Mouse (Mus musculus) MEL (cell line): Measurements from ENCODE around the gene Rabep2. TPM values are rescaled to one million over a fixed set of nuclear protein-coding genes. Genes with fewer than 3 reads are reported as not detected.

Source experiments
- DNase-seq: peaks from one replicate; pipeline ENCODE4 v3.0.0; 2011; ENCODE audit warnings: low read depth, low spot score
- H3K27ac ChIP-seq: 2 replicates; pipeline ENCODE4 v1.5.1; 2012; ENCODE audit warnings: low read depth, mild to moderate bottlenecking, control low read depth, low read length, moderate library complexity; ENCODE audit not compliant: control insufficient read depth
- H3K27me3 ChIP-seq, 2 experiments: fragments of 150-350 bp in 1 of 2; sonication (generic) in 1 of 2; 2 replicates each; pipeline ENCODE4 v1.6.1; 2012; ENCODE audit warnings: low read length in 2 of 2, mild to moderate bottlenecking in 2 of 2, improper control_type of control experiment in 1 of 2, moderate library complexity in 1 of 2; ENCODE audit not compliant: insufficient read depth in 2 of 2, control insufficient read depth in 1 of 2
- H3K36me3 ChIP-seq, 2 experiments: 2 replicates each; pipeline ENCODE4 v1.6.1; 2012 to 2014; ENCODE audit warnings: low read length in 2 of 2, improper control_type of control experiment in 1 of 2, inconsistent platforms in 1 of 2, mild to moderate bottlenecking in 1 of 2; ENCODE audit not compliant: insufficient read depth in 2 of 2, control insufficient read depth in 1 of 2
- H3K4me1 ChIP-seq, 2 experiments: fragments of 150-350 bp in 1 of 2; sonication (generic) in 1 of 2; 2 replicates each; pipeline ENCODE4 v1.6.1; 2012; ENCODE audit warnings: low read length in 2 of 2, improper control_type of control experiment in 1 of 2, mild to moderate bottlenecking in 1 of 2; ENCODE audit not compliant: insufficient read depth in 2 of 2, control insufficient read depth in 1 of 2
- H3K4me3 ChIP-seq, 2 experiments: fragments of 150-350 bp in 1 of 2; sonication (generic) in 1 of 2; 2 replicates each; pipeline ENCODE4 v1.5.1; 2012; ENCODE audit warnings: low read depth in 2 of 2, low read length in 2 of 2, mild to moderate bottlenecking in 2 of 2, moderate library complexity in 2 of 2, control low read depth in 1 of 2, improper control_type of control experiment in 1 of 2; ENCODE audit not compliant: control insufficient read depth in 1 of 2, insufficient read depth in 1 of 2
- H3K79me2 ChIP-seq: 2 replicates; pipeline ENCODE4 v1.6.1; 2012; ENCODE audit warnings: mild to moderate bottlenecking, low read length, moderate library complexity; ENCODE audit not compliant: control insufficient read depth, poor library complexity, insufficient read depth
- H3K9ac ChIP-seq: 2 replicates; pipeline ENCODE4 v1.6.1; 2012; ENCODE audit warnings: low read depth, mild to moderate bottlenecking, control low read depth, low read length, moderate library complexity; ENCODE audit not compliant: control insufficient read depth, poor library complexity, severe bottlenecking
- H3K9me3 ChIP-seq: fragments of 150-350 bp; sonication (generic); replicated peaks from 2 replicates; pipeline ENCODE4 v1.6.1; 2012; ENCODE audit warnings: mild to moderate bottlenecking, low read length, improper control_type of control experiment, moderate library complexity; ENCODE audit not compliant: insufficient read depth
- BHLHE40 ChIP-seq: IDR thresholded peaks from 2 replicates; pipeline ENCODE4 v1.6.1; 2012; ENCODE audit warnings: low read depth, mild to moderate bottlenecking, inconsistent platforms, low read length, improper control_type of control experiment, borderline replicate concordance
- CHD1 ChIP-seq: IDR thresholded peaks from 2 replicates; pipeline ENCODE4 v1.6.1; 2012; ENCODE audit warnings: low read depth, mild to moderate bottlenecking, inconsistent platforms, low read length, improper control_type of control experiment
- EP300 ChIP-seq, 2 experiments: IDR thresholded peaks; 2 replicates each; pipeline ENCODE4 v1.6.1; 2011; ENCODE audit warnings: improper control_type of control experiment in 2 of 2, low read length in 2 of 2, low read depth in 1 of 2, mild to moderate bottlenecking in 1 of 2
- ETS1 ChIP-seq: IDR thresholded peaks from 2 replicates; pipeline ENCODE4 v1.6.1; 2012; ENCODE audit warnings: low read depth, mild to moderate bottlenecking, inconsistent platforms, low read length, improper control_type of control experiment, moderate library complexity
- GABPA ChIP-seq: IDR thresholded peaks from 2 replicates; pipeline ENCODE4 v1.6.1; 2012; ENCODE audit warnings: low read depth, mild to moderate bottlenecking, inconsistent platforms, low read length, improper control_type of control experiment, moderate library complexity
- GATA1 ChIP-seq: IDR thresholded peaks from 2 replicates; pipeline ENCODE4 v1.6.1; 2011; ENCODE audit warnings: low read depth, low read length, improper control_type of control experiment
- MAFK ChIP-seq: IDR thresholded peaks from 2 replicates; pipeline ENCODE4 v1.6.1; 2011; ENCODE audit warnings: low read depth, mild to moderate bottlenecking, low read length, improper control_type of control experiment, borderline replicate concordance
- MAX ChIP-seq: IDR thresholded peaks from 2 replicates; pipeline ENCODE4 v1.6.1; 2011; ENCODE audit warnings: low read length, improper control_type of control experiment
- MEF2A ChIP-seq: IDR thresholded peaks from 2 replicates; pipeline ENCODE4 v1.6.1; 2014; ENCODE audit warnings: low read depth, mild to moderate bottlenecking, inconsistent platforms, low read length, improper control_type of control experiment; ENCODE audit not compliant: poor library complexity, insufficient replicate concordance, severe bottlenecking; ENCODE audit errors: extremely low read depth
- MXI1 ChIP-seq: IDR thresholded peaks from 2 replicates; pipeline ENCODE4 v1.6.1; 2011; ENCODE audit warnings: mild to moderate bottlenecking, low read depth, low read length, improper control_type of control experiment
- MYB ChIP-seq: IDR thresholded peaks from 2 replicates; pipeline ENCODE4 v1.6.1; 2011; ENCODE audit warnings: mild to moderate bottlenecking, low read depth, low read length, improper control_type of control experiment
- MYC ChIP-seq: IDR thresholded peaks from 2 replicates; pipeline ENCODE4 v1.6.1; 2011; ENCODE audit warnings: low read depth, mild to moderate bottlenecking, low read length, improper control_type of control experiment, moderate library complexity
- NELFE ChIP-seq: IDR thresholded peaks from 2 replicates; pipeline ENCODE4 v1.6.1; 2011; ENCODE audit warnings: low read depth, low read length, improper control_type of control experiment
- POLR2A ChIP-seq, 2 experiments: IDR thresholded peaks; 2 replicates each; pipeline ENCODE4 v1.6.1; 2011 to 2012; ENCODE audit warnings: low read length in 2 of 2, mild to moderate bottlenecking in 2 of 2, control low read depth in 1 of 2, improper control_type of control experiment in 1 of 2, low read depth in 1 of 2, moderate library complexity in 1 of 2; ENCODE audit not compliant: control insufficient read depth in 1 of 2, insufficient read depth in 1 of 2, poor library complexity in 1 of 2
- POLR2AphosphoS5 ChIP-seq: IDR thresholded peaks from 2 replicates; pipeline ENCODE4 v1.6.1; 2012; ENCODE audit warnings: low read depth, borderline replicate concordance, mild to moderate bottlenecking, inconsistent platforms, low read length, moderate library complexity, mixed read lengths
- RAD21 ChIP-seq: IDR thresholded peaks from 2 replicates; pipeline ENCODE4 v1.6.1; 2011; ENCODE audit warnings: mild to moderate bottlenecking, low read depth, low read length, improper control_type of control experiment
- RCOR1 ChIP-seq: IDR thresholded peaks from 2 replicates; pipeline ENCODE4 v1.6.1; 2012; ENCODE audit warnings: low read depth, mild to moderate bottlenecking, inconsistent platforms, low read length, improper control_type of control experiment
- TCF12 ChIP-seq: IDR thresholded peaks from 2 replicates; pipeline ENCODE4 v1.6.1; 2014; ENCODE audit warnings: low read depth, mild to moderate bottlenecking, inconsistent platforms, low read length, improper control_type of control experiment, moderate library complexity
- UBTF ChIP-seq: IDR thresholded peaks from 2 replicates; pipeline ENCODE4 v1.6.1; 2012; ENCODE audit warnings: low read depth, mild to moderate bottlenecking, inconsistent platforms, low read length, improper control_type of control experiment, moderate library complexity, borderline replicate concordance; ENCODE audit not compliant: insufficient read depth
- USF1 ChIP-seq: IDR thresholded peaks from 2 replicates; pipeline ENCODE4 v1.6.1; 2014; ENCODE audit warnings: low read depth, mild to moderate bottlenecking, inconsistent platforms, low read length, improper control_type of control experiment, moderate library complexity
- ZC3H11A ChIP-seq: IDR thresholded peaks from 2 replicates; pipeline ENCODE4 v1.6.1; 2012; ENCODE audit warnings: low read depth, mild to moderate bottlenecking, inconsistent platforms, low read length, improper control_type of control experiment
- ZKSCAN1 ChIP-seq: IDR thresholded peaks from 2 replicates; pipeline ENCODE4 v1.6.1; 2012; ENCODE audit warnings: low read depth, mild to moderate bottlenecking, inconsistent platforms, low read length, improper control_type of control experiment, moderate library complexity
- ZMIZ1 ChIP-seq: IDR thresholded peaks from 2 replicates; pipeline ENCODE4 v1.6.1; 2012; ENCODE audit warnings: low read depth, mild to moderate bottlenecking, inconsistent platforms, low read length, improper control_type of control experiment, moderate library complexity
- polyA plus RNA-seq, 2 experiments: library from polyadenylated mRNA; stranded (reverse) in 1 of 2; unstranded in 1 of 2; fragments of >175 nt in 1 of 2; fragments of >200 nt in 1 of 2; gene quantifications; 2 replicates each; pipeline versions ENCODE4 v1.2.1 to v1.2.4; 2012; ENCODE audit warnings: low replicate concordance in 2 of 2, low read depth in 1 of 2; ENCODE audit not compliant: insufficient read length in 2 of 2, insufficient read depth in 1 of 2, missing spikeins in 1 of 2
- total RNA-seq: library from RNA; depleted of rRNA; stranded (reverse); fragments of 300-350 nt; gene quantifications from 2 replicates; pipeline ENCODE4 v1.2.3, GENCODE M21; 2012

The Rabep2 gene
- total and polyA plus RNA-seq, 3 experiments: 12.9 to 16.2 TPM; not detected in 1

GRCm38 (mm10) chr7:126397221-126397620 is 31.3 kb upstream of the Rabep2 start:
- Histone ChIP-seq H3K9me3 (no peaks in the 10 kb centered on the region), H3K27ac (peak overlapping the region; percentile 94), H3K36me3 (peaks cover 0 to 18% of the 10 kb centered on the region in 2 experiments; a peak in 2 of 4 replicates), H3K4me1 (peaks cover 0 to 14% of the 10 kb centered on the region in 2 experiments; a peak in 2 of 4 replicates), H3K4me3 (peak overlapping the region; percentile 33 to 59), H3K27me3 (no peaks in the 10 kb centered on the region), H3K9ac (peak overlapping the region; percentile 67), H3K79me2 (peaks cover 6% of the 10 kb centered on the region)
- DNase-seq: peak; percentile 71
- TF ChIP-seq GATA1: peak; percentile 71
- TF ChIP-seq NELFE: no peak
- no peak for TF ChIP-seq CHD1
- peak; percentile 77 for TF ChIP-seq MXI1
- TF ChIP-seq ZC3H11A: no peak
- peak in 1 of 2 experiments; percentile 32; a peak in 2 of 4 replicates for TF ChIP-seq EP300 (IDR thresholded peaks at IDR 0.05; ENCODE audit: low read depth in 1 of 2, low read length in 2 of 2)
- no peak for TF ChIP-seq POLR2A (IDR thresholded peaks at IDR 0.05; ENCODE audit: control insufficient read depth in 1 of 2, insufficient read depth in 1 of 2, low read depth in 1 of 2, low read length in 2 of 2, poor library complexity in 1 of 2)
- no peak for TF ChIP-seq MEF2A
- TF ChIP-seq GABPA: no peak
- TF ChIP-seq RAD21: no peak
- 0 out of 2 replicates have a peak, but pooled peaks have one; percentile 75 for TF ChIP-seq ZKSCAN1
- TF ChIP-seq POLR2AphosphoS5: no peak
- peak; percentile 57 for TF ChIP-seq RCOR1
- no peak for TF ChIP-seq ETS1
- TF ChIP-seq USF1: no peak
- TF ChIP-seq BHLHE40: peak; percentile 44; the same call in 1 of the 2 replicates
- no peak for TF ChIP-seq MYB
- TF ChIP-seq ZMIZ1: no peak
- no peak for TF ChIP-seq MAX
- no peak for TF ChIP-seq UBTF
- TF ChIP-seq MYC: 0 out of 2 replicates have a peak, but pooled peaks have one; percentile 41
- peak; percentile 15; the same call in 1 of the 2 replicates for TF ChIP-seq TCF12
- TF ChIP-seq MAFK: no peak
